Mouse (Mus musculus): ENCODE measurements around the gene Plaa. TPM values are rescaled to one million over a fixed set of nuclear protein-coding genes. Genes with fewer than 3 reads are reported as not detected.
"Not testable (repeated sequence)": the region's sequence is repeated elsewhere in the genome, so short reads cannot be mapped to it uniquely, and the experiment has no call there.

Gene Plaa
- total and polyA plus RNA-seq, 3 experiments, result 61.0 to 136 (median 134) TPM

GRCm38 (mm10) chr4:94650426-94651175 lies 47.6 kb upstream of the Plaa start:
- dilution Hi-C loops (cut with MboI; ENCODE audit: extremely low pct_ligation_motif_present, extremely low pct_unique_long_range_greater_than_20kb, low sequenced_read_pairs); H3K79me2 ChIP-seq (replicated peaks; ENCODE audit: control insufficient read depth, extremely low read depth, insufficient read depth, poor library complexity, severe bottlenecking): not testable (repeated sequence)

GRCm38 (mm10) chr4:94649920-94650319 lies 46.9 kb upstream of the Plaa start, which contains the start of gene Lrrc19:
Gene Lrrc19 (minus strand): TSS chr4:94650144.
- in situ Hi-C loops (cut with MboI; ENCODE audit: low pct_ligation_motif_present, low pct_unique_long_range_greater_than_20kb, low sequenced_read_pairs) (no loop called here), dilution Hi-C loops (cut with MboI; ENCODE audit: extremely low pct_ligation_motif_present, extremely low pct_unique_long_range_greater_than_20kb, low sequenced_read_pairs) (no loop called here)
- no peaks in the 10 kb centered on the region for H3K36me3 ChIP-seq (replicated peaks in 1 of 2; ENCODE audit: control insufficient read depth in 1 of 2, insufficient read depth in 1 of 2, low read length in 1 of 2)
- no peak within 1 kb of the TSS for H3K4me3 ChIP-seq (replicated peaks in 1 of 3; ENCODE audit: low read depth in 2 of 3, low read length in 2 of 3, poor library complexity in 1 of 3)
- H3K4me2 ChIP-seq (ENCODE audit: insufficient read depth, low read depth, poor library complexity, severe bottlenecking), result no peak within 1 kb of the TSS
- no peaks in the 10 kb centered on the region for H3K27me3 ChIP-seq (replicated peaks)
- H3K27ac ChIP-seq (ENCODE audit: insufficient read depth, low read depth), result no peak within 1 kb of the TSS
- no peaks in the 10 kb centered on the region for H3K9me3 ChIP-seq (replicated peaks; ENCODE audit: low read length)
- TF ChIP-seq CHD1 (IDR thresholded peaks at IDR 0.05; ENCODE audit: low read depth, low read length) (no peak), SMC3 (IDR thresholded peaks at IDR 0.05; ENCODE audit: low read depth, low read length) (no peak), POLR2A (IDR thresholded peaks at IDR 0.05; ENCODE audit: low read depth, low read length) (no peak), TBP (conservative IDR thresholded peaks at IDR 0.05; ENCODE audit: low read depth, low read length) (no peak), ELF1 (IDR thresholded peaks at IDR 0.05; ENCODE audit: low read depth, low read length) (no peak), GABPA (IDR thresholded peaks at IDR 0.05; ENCODE audit: insufficient replicate concordance, low read depth, low read length) (no peak), UBTF (IDR thresholded peaks at IDR 0.05; ENCODE audit: low read depth, low read length) (no peak), JUN (IDR thresholded peaks at IDR 0.05; ENCODE audit: insufficient read depth, low read depth, low read length) (no peak), ZKSCAN1 (IDR thresholded peaks at IDR 0.05; ENCODE audit: borderline replicate concordance, low read depth, low read length) (no peak), IRF4 (IDR thresholded peaks at IDR 0.05; ENCODE audit: low read depth, low read length) (no peak), E2F4 (IDR thresholded peaks at IDR 0.05; ENCODE audit: insufficient replicate concordance, low read depth, low read length) (no peak), MAZ (IDR thresholded peaks at IDR 0.05; ENCODE audit: low read depth, low read length) (no peak), MYC (IDR thresholded peaks at IDR 0.05; ENCODE audit: low read depth, low read length) (no peak), RAD21 (IDR thresholded peaks at IDR 0.05; ENCODE audit: low read depth, low read length) (no peak), MEF2A (IDR thresholded peaks at IDR 0.05; ENCODE audit: borderline replicate concordance, low read depth, low read length) (no peak)
- no peak within 1 kb of the TSS for H3K9ac ChIP-seq (ENCODE audit: insufficient read depth, low read depth)
- no peaks in the 10 kb centered on the region for H3K79me2 ChIP-seq (replicated peaks; ENCODE audit: control insufficient read depth, extremely low read depth, insufficient read depth, poor library complexity, severe bottlenecking)
- DNase-seq (ENCODE audit: extremely low read depth), result no peak
- H3K4me1 ChIP-seq (ENCODE audit: control insufficient read depth in 1 of 2, insufficient read depth in 2 of 2), result no peaks in the 10 kb centered on the region

More at GRCm38 (mm10) chr4:94650426-94651175, 47.6 kb upstream of the Plaa start:
- H3K4me3 ChIP-seq (replicated peaks in 1 of 3; ENCODE audit: low read depth in 2 of 3, low read length in 2 of 3, poor library complexity in 1 of 3); H3K36me3 ChIP-seq (replicated peaks in 1 of 2; ENCODE audit: control insufficient read depth in 1 of 2, insufficient read depth in 1 of 2, low read length in 1 of 2); H3K27me3 ChIP-seq (replicated peaks); H3K27ac ChIP-seq (ENCODE audit: insufficient read depth, low read depth); H3K9me3 ChIP-seq (replicated peaks; ENCODE audit: low read length); in situ Hi-C loops (cut with MboI; ENCODE audit: low pct_ligation_motif_present, low pct_unique_long_range_greater_than_20kb, low sequenced_read_pairs); H3K9ac ChIP-seq (ENCODE audit: insufficient read depth, low read depth); DNase-seq (ENCODE audit: extremely low read depth); H3K4me2 ChIP-seq (ENCODE audit: insufficient read depth, low read depth, poor library complexity, severe bottlenecking); H3K4me1 ChIP-seq (ENCODE audit: control insufficient read depth in 1 of 2, insufficient read depth in 2 of 2): not testable (repeated sequence)
